Mouse (Mus musculus): Measurements from ENCODE around the gene Fgd5. TPM values are rescaled to one million over a fixed set of nuclear protein-coding genes. Genes with fewer than 3 reads are reported as not detected.

Gene Fgd5
- polyA plus RNA-seq, 1 experiment = 16.9 TPM

DNA sequence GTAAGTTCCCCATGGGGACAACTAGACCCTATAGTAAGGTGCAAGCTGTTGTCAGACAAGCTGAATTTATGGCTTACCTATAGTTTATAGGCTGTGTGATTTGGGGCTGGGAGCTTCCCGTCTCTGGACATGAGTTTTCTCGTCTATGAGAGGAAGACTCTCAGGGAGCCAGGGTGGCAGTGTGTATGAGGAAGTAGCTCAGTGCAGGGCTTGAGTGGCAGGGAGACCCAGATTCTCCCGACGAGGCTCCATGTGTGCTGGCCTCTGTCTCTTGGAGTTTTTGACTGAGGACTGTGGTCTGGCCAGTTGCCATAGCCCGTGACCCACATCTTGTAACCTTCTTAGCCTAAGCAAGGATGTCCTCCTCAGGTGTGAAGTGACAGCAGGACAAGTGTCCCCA is 33.7 kb downstream of the Fgd5 start:
- no peak for DNase-seq (ENCODE audit: low read depth)
- TF ChIP-seq POLR2A (IDR thresholded peaks at IDR 0.05; ENCODE audit: borderline replicate concordance, extremely low read depth, insufficient read depth, insufficient read length, poor library complexity, severe bottlenecking) (no peak), CTCF (IDR thresholded peaks at IDR 0.05; ENCODE audit: borderline replicate concordance, extremely low read depth, insufficient read depth, insufficient read length) (no peak)

DNA sequence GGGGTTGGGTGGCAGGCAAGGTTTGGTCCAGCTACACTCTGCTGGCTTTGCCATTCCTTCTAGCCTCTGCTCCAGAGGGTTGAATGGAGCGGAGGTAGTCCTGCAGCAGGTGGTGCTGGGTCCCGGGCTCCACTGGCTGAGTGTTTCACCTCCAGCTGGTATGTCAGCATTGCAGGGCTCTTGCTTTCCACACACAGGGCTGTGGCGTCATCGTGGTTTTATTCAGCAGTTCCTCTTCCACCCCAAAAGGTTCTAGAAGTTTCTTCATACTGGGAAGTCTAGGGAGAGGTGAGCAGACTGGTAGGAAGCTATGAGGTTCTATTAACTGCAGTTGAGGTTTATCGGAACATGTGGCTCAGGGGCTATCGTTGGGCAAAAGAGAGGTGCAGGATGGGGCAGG is 34.4 kb downstream of the Fgd5 start:
- DNase-seq (ENCODE audit: low read depth) = no peak
- no peak for TF ChIP-seq CTCF (IDR thresholded peaks at IDR 0.05; ENCODE audit: borderline replicate concordance, extremely low read depth, insufficient read depth, insufficient read length)

DNA sequence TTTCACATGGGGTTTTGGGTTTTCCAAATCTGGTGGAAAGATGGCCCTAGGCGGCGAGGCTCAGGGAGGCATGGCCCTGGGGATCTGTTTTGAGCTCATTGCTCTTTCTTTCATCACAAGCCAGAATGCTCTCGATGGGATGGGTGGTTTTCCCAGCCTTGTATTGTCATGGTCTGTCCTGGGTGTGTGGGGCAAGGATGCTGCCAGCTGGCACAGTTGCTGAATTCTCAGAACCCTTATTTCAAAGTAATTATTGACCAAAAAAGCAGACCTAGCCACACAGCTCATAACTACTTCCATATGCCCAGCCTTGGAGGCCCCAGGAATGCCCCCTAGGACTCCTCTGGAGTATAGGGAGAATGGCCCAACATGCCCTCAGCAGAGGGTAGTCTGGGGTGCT is 34.9 kb downstream of the Fgd5 start:
- TF ChIP-seq POLR2A (IDR thresholded peaks at IDR 0.05; ENCODE audit: borderline replicate concordance, extremely low read depth, insufficient read depth, insufficient read length, poor library complexity, severe bottlenecking) (no peak), CTCF (IDR thresholded peaks at IDR 0.05; ENCODE audit: borderline replicate concordance, extremely low read depth, insufficient read depth, insufficient read length) (no peak)
- peak; percentile 47 for DNase-seq (ENCODE audit: low read depth)

DNA sequence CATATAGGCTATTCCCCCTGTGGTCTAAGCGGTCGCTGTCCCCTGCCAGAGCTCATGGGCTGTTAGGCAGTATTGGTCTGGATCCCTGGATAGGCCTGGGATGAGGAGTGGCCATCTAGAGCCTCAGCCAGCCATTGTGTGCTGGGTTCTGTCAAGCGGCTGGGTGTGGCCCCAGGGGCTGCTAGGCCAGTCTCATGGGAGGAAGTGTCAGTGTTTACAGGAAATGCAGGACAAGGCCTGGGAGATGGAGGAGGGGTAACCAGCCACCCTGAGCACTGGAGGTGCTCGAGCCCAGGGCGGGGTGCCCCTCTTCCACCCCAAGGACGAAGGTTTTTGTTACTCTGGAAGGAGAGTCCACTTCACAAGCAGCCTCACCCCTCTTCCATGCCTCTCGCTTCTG is 36.3 kb downstream of the Fgd5 start:
- TF ChIP-seq CTCF (IDR thresholded peaks at IDR 0.05; ENCODE audit: borderline replicate concordance, extremely low read depth, insufficient read depth, insufficient read length) (no peak), POLR2A (IDR thresholded peaks at IDR 0.05; ENCODE audit: borderline replicate concordance, extremely low read depth, insufficient read depth, insufficient read length, poor library complexity, severe bottlenecking) (no peak)
- DNase-seq (ENCODE audit: low read depth) = no peak

DNA sequence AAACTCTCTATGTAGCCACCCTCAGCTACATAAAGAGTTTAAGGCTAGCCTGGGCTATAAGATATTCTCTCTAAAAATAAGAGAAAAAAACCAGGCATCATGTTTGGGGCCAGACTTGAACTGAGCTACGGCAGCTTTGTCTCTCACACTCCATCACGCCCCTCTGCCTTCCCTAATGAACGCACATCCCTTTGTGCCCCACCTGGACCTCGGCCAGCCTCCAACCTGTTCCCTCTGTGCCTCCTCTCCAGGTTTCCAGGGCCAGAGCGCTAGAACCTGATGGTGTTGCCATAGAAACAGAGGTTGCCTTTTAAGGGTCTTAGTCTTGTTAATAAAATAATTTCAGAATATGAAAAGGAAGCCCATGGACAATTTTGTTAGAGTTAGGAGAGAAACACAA is 37.2 kb downstream of the Fgd5 start:
- no peak for TF ChIP-seq CTCF (IDR thresholded peaks at IDR 0.05; ENCODE audit: borderline replicate concordance, extremely low read depth, insufficient read depth, insufficient read length)
- no peak for TF ChIP-seq POLR2A (IDR thresholded peaks at IDR 0.05; ENCODE audit: borderline replicate concordance, extremely low read depth, insufficient read depth, insufficient read length, poor library complexity, severe bottlenecking)
- DNase-seq (ENCODE audit: low read depth) = peak; percentile 61

DNA sequence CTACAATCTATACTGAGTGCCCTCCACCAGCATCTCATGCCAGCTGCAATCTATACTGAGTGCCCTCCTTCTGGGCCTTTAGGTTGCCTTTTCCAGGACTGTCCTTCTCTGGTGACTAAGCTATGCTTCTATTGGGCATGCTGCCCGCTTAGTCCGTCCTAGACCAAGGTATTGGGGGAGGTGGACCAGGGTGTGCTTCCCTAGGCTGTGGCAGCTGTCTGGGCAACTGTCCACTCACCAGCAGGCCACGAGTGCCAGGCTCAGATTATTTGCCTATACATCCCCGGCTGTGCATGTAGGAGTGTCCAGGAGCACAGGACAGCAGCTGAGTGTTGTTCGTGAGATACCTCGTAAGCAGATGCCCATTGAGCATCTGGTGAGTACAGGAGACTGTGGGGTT is 38.1 kb downstream of the Fgd5 start:
- TF ChIP-seq POLR2A (IDR thresholded peaks at IDR 0.05; ENCODE audit: borderline replicate concordance, extremely low read depth, insufficient read depth, insufficient read length, poor library complexity, severe bottlenecking) (no peak), CTCF (IDR thresholded peaks at IDR 0.05; ENCODE audit: borderline replicate concordance, extremely low read depth, insufficient read depth, insufficient read length) (no peak)
- DNase-seq (ENCODE audit: low read depth) = peak; percentile 38

DNA sequence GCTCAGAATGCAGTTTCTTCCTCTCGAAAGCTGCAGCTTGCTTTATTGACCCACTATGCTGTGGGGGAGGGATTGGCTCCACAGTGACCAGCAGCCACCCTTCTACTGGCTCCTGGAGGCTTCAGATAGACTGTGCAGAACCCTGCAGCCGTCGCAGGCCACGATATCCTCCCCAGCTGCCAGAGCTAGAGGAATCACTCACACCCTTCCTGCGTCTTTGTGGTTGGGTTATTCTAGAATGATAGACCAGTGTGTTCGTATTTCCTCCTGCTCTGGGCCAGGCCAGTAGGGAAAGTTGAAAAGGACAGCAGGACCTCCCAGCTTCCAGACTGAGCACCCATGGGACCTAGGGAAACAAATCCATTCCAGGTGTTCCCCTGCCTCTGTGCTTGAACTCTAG is 39.7 kb downstream of the Fgd5 start:
- TF ChIP-seq CTCF (IDR thresholded peaks at IDR 0.05; ENCODE audit: borderline replicate concordance, extremely low read depth, insufficient read depth, insufficient read length) (no peak), POLR2A (IDR thresholded peaks at IDR 0.05; ENCODE audit: borderline replicate concordance, extremely low read depth, insufficient read depth, insufficient read length, poor library complexity, severe bottlenecking) (no peak)
- no peak for DNase-seq (ENCODE audit: low read depth)

DNA sequence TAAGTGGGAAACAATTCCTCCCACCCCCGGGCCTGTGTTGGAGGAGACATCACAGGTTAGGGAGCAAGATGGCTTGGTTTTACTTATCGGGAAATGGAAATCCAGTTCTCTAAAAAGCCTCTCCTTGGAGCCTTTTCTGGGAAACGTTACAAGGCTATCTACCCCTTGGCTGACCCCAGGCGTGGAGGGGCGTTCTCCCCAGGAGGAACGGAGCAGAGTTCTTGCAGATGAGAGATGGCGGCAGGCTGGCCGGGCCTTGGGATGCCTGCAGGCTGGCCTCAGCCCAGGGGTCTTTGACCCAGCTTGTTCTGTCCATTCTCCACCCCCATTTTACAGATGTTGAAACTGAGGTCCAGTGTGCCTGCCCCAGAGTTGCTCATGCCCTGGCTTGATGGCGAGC is 42.4 kb downstream of the Fgd5 start:
- no peak for DNase-seq (ENCODE audit: low read depth)
- TF ChIP-seq POLR2A (IDR thresholded peaks at IDR 0.05; ENCODE audit: borderline replicate concordance, extremely low read depth, insufficient read depth, insufficient read length, poor library complexity, severe bottlenecking) = no peak
- no peak for TF ChIP-seq CTCF (IDR thresholded peaks at IDR 0.05; ENCODE audit: borderline replicate concordance, extremely low read depth, insufficient read depth, insufficient read length)

DNA sequence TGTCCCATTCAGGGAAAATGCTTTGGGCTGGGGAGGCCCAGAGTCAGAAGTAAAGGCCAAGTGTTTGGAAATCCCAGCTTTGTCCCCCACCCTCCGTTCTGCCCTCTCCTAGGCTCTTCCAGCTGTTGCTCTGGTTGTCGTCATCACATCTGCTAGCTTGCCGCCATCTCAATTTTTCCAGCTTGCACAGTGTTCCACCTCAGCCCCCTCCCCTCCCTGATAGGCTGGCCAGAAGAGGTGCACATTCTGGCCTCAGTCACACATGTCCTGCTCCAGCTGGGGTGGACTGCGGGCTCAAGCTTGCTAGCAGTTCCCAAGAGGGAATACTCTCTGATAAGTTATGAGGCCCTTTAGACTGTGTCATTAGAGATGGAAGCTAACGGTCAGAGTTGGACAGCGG is 42.8 kb downstream of the Fgd5 start:
- no peak for DNase-seq (ENCODE audit: low read depth)
- TF ChIP-seq POLR2A (IDR thresholded peaks at IDR 0.05; ENCODE audit: borderline replicate concordance, extremely low read depth, insufficient read depth, insufficient read length, poor library complexity, severe bottlenecking) = no peak
- TF ChIP-seq CTCF (IDR thresholded peaks at IDR 0.05; ENCODE audit: borderline replicate concordance, extremely low read depth, insufficient read depth, insufficient read length) = no peak

DNA sequence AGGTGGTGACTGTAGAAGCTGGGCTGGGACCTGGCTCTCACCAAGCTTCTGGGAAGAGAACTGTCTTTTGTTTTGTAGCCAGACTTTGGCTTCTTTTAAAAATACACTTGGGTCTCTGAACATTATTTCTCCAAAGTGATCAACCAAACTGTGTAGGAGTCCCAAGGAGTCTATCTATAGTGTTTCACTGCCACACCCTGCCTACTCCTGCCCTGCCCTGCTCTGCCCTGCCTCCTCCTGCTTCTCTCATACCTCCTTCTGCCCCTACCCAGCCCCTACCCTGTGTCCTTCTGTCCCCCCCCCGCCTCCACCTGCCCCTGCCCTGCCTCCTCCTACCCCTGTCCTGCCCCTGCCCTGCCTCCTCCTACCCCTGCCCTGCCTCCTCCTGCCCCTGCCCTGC is 46.6 kb downstream of the Fgd5 start:
- TF ChIP-seq POLR2A (IDR thresholded peaks at IDR 0.05; ENCODE audit: borderline replicate concordance, extremely low read depth, insufficient read depth, insufficient read length, poor library complexity, severe bottlenecking) (no peak), CTCF (IDR thresholded peaks at IDR 0.05; ENCODE audit: borderline replicate concordance, extremely low read depth, insufficient read depth, insufficient read length) (no peak)
- DNase-seq (ENCODE audit: low read depth) = no peak

DNA sequence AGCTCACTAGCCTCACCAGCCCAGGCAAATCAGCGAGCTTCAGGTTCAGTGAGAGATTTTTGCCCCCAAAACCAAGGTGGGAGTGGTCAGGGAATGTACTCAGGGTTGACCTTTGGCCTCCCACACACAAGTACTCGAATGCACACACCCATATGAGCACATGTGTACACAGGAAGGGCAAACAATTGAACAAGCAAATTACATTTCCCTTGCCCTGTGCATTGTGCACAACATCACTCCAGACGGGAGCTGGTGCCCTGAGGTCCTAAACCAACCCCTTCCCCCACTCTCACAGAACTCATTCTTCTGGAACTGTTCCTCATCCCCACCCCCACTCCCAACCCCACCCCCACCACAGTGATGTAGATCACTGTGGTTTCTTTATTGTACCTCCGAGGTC is 48.7 kb downstream of the Fgd5 start:
- no peak for DNase-seq (ENCODE audit: low read depth)
- TF ChIP-seq POLR2A (IDR thresholded peaks at IDR 0.05; ENCODE audit: borderline replicate concordance, extremely low read depth, insufficient read depth, insufficient read length, poor library complexity, severe bottlenecking) (no peak), CTCF (IDR thresholded peaks at IDR 0.05; ENCODE audit: borderline replicate concordance, extremely low read depth, insufficient read depth, insufficient read length) (no peak)

DNA sequence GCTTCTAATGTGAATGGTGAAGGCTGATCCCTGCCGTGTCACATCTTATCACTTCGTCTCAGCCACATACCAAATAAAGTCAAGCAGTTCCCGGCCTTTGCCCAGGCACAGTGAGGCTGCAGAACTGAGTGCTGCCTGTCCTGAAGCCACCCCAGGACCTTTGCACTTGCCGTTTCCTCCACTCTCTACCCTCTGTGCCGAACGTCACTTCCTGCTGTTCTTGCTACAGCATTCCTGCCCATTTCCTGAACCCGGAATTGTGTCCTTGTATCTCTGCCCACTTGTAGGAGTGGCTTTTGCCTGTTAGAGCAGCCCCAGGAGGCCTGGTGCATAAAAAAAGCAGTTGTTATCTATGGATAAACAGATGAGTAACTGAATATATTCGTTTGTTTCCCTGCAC is 52.0 kb downstream of the Fgd5 start:
- TF ChIP-seq POLR2A (IDR thresholded peaks at IDR 0.05; ENCODE audit: borderline replicate concordance, extremely low read depth, insufficient read depth, insufficient read length, poor library complexity, severe bottlenecking) = no peak
- no peak for TF ChIP-seq CTCF (IDR thresholded peaks at IDR 0.05; ENCODE audit: borderline replicate concordance, extremely low read depth, insufficient read depth, insufficient read length)
- DNase-seq (ENCODE audit: low read depth) = no peak

DNA sequence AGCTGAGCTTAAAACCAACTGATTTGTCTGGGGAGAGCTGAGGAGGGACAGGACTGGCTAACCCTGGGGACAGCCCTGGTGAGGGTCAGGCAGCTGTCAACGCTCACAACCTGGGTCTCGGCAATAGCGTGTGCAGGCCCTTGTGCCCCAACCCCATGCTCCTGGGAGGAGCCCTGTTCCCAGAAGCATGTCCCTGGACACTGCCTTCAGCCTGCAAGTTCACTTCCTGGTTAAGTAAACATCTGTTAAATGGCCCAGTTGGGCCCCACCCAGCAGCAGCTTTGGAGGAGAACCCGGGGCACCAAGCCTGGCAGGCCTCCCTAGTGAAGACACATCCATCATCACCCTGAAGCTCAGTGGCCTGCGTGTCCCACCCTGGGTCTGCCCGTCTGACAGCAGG is 56.0 kb downstream of the Fgd5 start:
- TF ChIP-seq CTCF (IDR thresholded peaks at IDR 0.05; ENCODE audit: borderline replicate concordance, extremely low read depth, insufficient read depth, insufficient read length) (no peak), POLR2A (IDR thresholded peaks at IDR 0.05; ENCODE audit: borderline replicate concordance, extremely low read depth, insufficient read depth, insufficient read length, poor library complexity, severe bottlenecking) (no peak)

More for the DNA sequence above, 56.0 kb downstream of the Fgd5 start:
- no peak for DNase-seq (ENCODE audit: low read depth)

Measured in brain, embryonic 14.5 days (tissue).